Mouse (Mus musculus): Measurements from ENCODE around the gene Mthfsd.

Gene Mthfsd

GRCm38 (mm10) chr8:121086004-121086900 is 21.9 kb downstream of the Mthfsd start:
- no peak for DNase-seq

GRCm38 (mm10) chr8:121085561-121085960 is 22.6 kb downstream of the Mthfsd start:
- no peak for DNase-seq

GRCm38 (mm10) chr8:121085011-121085410 is 23.2 kb downstream of the Mthfsd start:
- no peak for DNase-seq

- DNase-seq, result no peak
Observed at GRCm38 (mm10) chr8:121084210-121084951, 23.8 kb downstream of the Mthfsd start, which contains the start of gene Foxf1. Gene Foxf1, plus strand, starts transcription at chr8:121084386.

GRCm38 (mm10) chr8:121083936-121084209 is 24.3 kb downstream of the Mthfsd start:
- no peak for DNase-seq

GRCm38 (mm10) chr8:121083093-121083935 is 24.9 kb downstream of the Mthfsd start:
- DNase-seq, result peak in 1 of 2 experiments; percentile 17

GRCm38 (mm10) chr8:121082218-121083092 is 25.7 kb downstream of the Mthfsd start:
- DNase-seq, result no peak

- DNase-seq, result no peak
Observed at GRCm38 (mm10) chr8:121081398-121081797, 26.8 kb downstream of the Mthfsd start.

GRCm38 (mm10) chr8:121080361-121081090 is 27.7 kb downstream of the Mthfsd start:
- DNase-seq, result no peak

GRCm38 (mm10) chr8:121079944-121080343 is 28.2 kb downstream of the Mthfsd start:
- no peak for DNase-seq

GRCm38 (mm10) chr8:121079201-121079600 is 29.0 kb downstream of the Mthfsd start:
- DNase-seq, result no peak

- DNase-seq, result no peak
Observed at GRCm38 (mm10) chr8:121078721-121079120, 29.5 kb downstream of the Mthfsd start.

GRCm38 (mm10) chr8:121076555-121076954 is 31.6 kb downstream of the Mthfsd start:
- DNase-seq, result no peak

- no peak for DNase-seq
Observed at GRCm38 (mm10) chr8:121075936-121076335, 32.3 kb downstream of the Mthfsd start.

GRCm38 (mm10) chr8:121074848-121075145 is 33.4 kb downstream of the Mthfsd start:
- DNase-seq, result no peak

- DNase-seq, result no peak
Observed at GRCm38 (mm10) chr8:121074108-121074847, 33.9 kb downstream of the Mthfsd start.

- DNase-seq, result no peak
Observed at GRCm38 (mm10) chr8:121073174-121074107, 34.8 kb downstream of the Mthfsd start.

GRCm38 (mm10) chr8:121072406-121073130 is 35.6 kb downstream of the Mthfsd start:
- no peak for DNase-seq

- no peak for DNase-seq
Observed at GRCm38 (mm10) chr8:121071454-121071853, 36.7 kb downstream of the Mthfsd start.

Measured in spleen, adult 18-20 months (tissue).